Mouse (Mus musculus) cortical plate, adult 2 months (tissue): ENCODE measurements around the gene Kcnk16.

Experiments
- CTCF ChIP-seq: fragments of 200-500 bp; IDR thresholded peaks from 2 replicates; pipeline ENCODE4 v1.5.1; 2011; ENCODE audit warnings: mild to moderate bottlenecking, control low read depth, low read length; ENCODE audit not compliant: insufficient read depth; ENCODE audit errors: extremely low read depth
- POLR2A ChIP-seq: fragments of 200-500 bp; IDR thresholded peaks from 2 replicates; pipeline ENCODE4 v1.6.1; 2011; ENCODE audit warnings: mild to moderate bottlenecking, low read length, control low read depth; ENCODE audit not compliant: insufficient read depth; ENCODE audit errors: extremely low read depth

- no peak for TF ChIP-seq CTCF
- no peak for TF ChIP-seq POLR2A
These were observed 46.1 kb upstream of the Kcnk16 start for GRCm38 (mm10) chr14:20315137-20315536.
